Mouse (Mus musculus): ENCODE results near the gene Rcn3. TPM values are rescaled to one million over a fixed set of nuclear protein-coding genes. Genes with fewer than 3 reads are reported as not detected.
"Not testable (repeated sequence)": the region's sequence is repeated elsewhere in the genome, so short reads cannot be mapped to it uniquely, and the experiment has no call there.

The Rcn3 gene
- polyA plus RNA-seq, 1 experiment from 2014 or later, result 302 TPM

GRCm38 (mm10) chr7:45122561-45123185, 30.7 kb upstream of the Rcn3 start:
- Histone ChIP-seq H3K4me1 (peaks cover 36% of the 10 kb centered on the region), H3K9ac (peak overlapping the region; percentile 97), H3K4me3 (peak overlapping the region; percentile 95), H3K4me2 (replicated peaks) (peak overlapping the region; percentile 62), H3K36me3 (peaks cover 69% of the 10 kb centered on the region), H3K27me3 (no peaks in the 10 kb centered on the region), H3K27ac (peak overlapping the region; percentile 82; the same call in 1 of the 2 replicates), H3K9me3 (no peaks in the 10 kb centered on the region)
- no peak for ATAC-seq (ENCODE audit: insufficient number of reproducible peaks, insufficient read depth, low FRiP score, low TSS enrichment)
- 84% methylated on average over 15 of the region's 15 CpGs for WGBS

GRCm38 (mm10) chr7:45121966-45122365, 29.9 kb upstream of the Rcn3 start:
- Histone ChIP-seq H3K9ac (no peak overlapping the region), H3K4me3 (no peak overlapping the region), H3K9me3 (no peaks in the 10 kb centered on the region), H3K27me3 (no peaks in the 10 kb centered on the region), H3K36me3 (peaks cover 64% of the 10 kb centered on the region), H3K4me1 (peaks cover 31% of the 10 kb centered on the region), H3K27ac (peak overlapping the region; percentile 50; the same call in 1 of the 2 replicates), H3K4me2 (replicated peaks) (no peak overlapping the region)
- ATAC-seq (ENCODE audit: insufficient number of reproducible peaks, insufficient read depth, low FRiP score, low TSS enrichment), result no peak

DNA sequence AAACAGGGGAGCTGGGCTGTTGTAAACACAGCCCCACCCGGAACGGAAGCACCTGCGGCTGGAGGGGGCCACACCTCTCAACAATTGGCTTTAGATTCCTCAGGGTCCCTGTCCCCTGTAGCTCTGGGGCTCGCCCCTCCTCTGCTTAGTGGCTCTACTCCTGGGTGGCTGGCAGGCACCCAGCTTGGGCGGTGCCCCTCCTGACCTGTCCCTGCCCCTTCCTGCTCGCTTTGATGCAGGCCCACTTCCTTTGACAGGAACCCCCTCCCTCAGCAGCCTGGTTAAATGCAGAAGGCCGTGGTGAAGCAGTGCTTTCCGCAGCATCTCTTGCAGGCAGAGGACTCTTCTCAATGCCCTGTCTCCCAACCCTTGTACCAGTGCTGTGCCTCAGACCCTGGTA, 29.4 kb upstream of the Rcn3 start:
- no peaks in the 10 kb centered on the region for H3K27me3 ChIP-seq
- ATAC-seq (ENCODE audit: insufficient number of reproducible peaks, insufficient read depth, low FRiP score, low TSS enrichment), result no peak
- no peak overlapping the region for H3K4me2 ChIP-seq (replicated peaks)
- 76% methylated on average over 8 of the region's 8 CpGs for WGBS
- no peaks in the 10 kb centered on the region for H3K9me3 ChIP-seq
- H3K9ac ChIP-seq, result 0 out of 2 replicates have a peak overlapping the region, but pooled peaks have one; percentile 1
- H3K27ac ChIP-seq, result peak overlapping the region; percentile 50; the same call in 1 of the 2 replicates
- H3K36me3 ChIP-seq, result peaks cover 58% of the 10 kb centered on the region
- H3K4me1 ChIP-seq, result peaks cover 26% of the 10 kb centered on the region
- no peak overlapping the region for H3K4me3 ChIP-seq

DNA sequence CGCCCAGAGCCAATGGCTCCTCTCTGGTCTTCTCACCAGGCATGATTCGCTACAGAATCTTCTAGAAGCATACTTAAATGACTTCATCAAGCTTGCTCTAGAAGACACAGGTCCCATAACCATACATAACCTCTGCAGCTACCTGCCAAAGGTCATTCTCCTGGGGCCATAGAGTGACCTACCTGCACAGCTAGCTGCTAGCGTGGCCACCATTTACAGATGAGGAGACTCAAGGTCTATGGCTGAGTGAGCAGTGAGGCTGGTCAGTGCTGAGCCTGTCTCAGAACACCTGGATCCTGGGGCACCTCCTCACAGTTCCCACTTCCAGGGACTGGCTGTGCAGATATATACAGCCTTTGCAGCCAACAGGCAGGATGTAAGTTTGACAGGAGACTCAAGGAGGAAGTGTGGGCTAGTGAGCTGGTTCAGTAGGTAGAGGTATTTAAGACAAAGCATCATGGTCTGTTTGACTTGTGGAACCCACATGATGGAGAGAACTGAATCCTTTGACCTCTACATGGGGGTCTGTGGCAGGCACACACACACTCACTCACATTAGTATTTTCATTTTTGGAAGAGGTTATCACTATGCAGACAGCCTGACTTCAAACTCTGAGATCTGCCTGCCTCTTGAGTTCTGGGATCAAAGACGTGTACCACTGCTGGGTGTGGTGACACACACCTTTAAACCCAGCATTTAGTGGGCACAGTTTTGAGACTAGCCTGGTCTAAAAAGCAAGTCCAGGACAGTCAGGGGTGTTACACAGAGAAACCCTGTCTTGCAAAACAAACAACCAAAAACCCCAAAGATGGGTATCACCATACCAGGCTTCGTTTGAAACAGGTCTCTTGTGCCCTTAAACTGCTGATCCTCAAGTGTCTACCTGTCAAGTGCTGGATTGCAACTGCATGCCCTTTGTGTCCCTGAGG, 28.0 kb upstream of the Rcn3 start:
- Histone ChIP-seq H3K27ac (no peak overlapping the region), H3K4me1 (peaks cover 17% of the 10 kb centered on the region), H3K36me3 (peaks cover 45% of the 10 kb centered on the region), H3K9ac (no peak overlapping the region; the same call in 1 of the 2 replicates), H3K9me3 (no peaks in the 10 kb centered on the region), H3K4me3 (no peak overlapping the region), H3K27me3 (no peaks in the 10 kb centered on the region; the same call in 1 of the 2 replicates), H3K4me2 (replicated peaks) (no peak overlapping the region)
- WGBS, result 84% methylated on average over 5 of the region's 5 CpGs
- no peak for ATAC-seq (ENCODE audit: insufficient number of reproducible peaks, insufficient read depth, low FRiP score, low TSS enrichment)

DNA sequence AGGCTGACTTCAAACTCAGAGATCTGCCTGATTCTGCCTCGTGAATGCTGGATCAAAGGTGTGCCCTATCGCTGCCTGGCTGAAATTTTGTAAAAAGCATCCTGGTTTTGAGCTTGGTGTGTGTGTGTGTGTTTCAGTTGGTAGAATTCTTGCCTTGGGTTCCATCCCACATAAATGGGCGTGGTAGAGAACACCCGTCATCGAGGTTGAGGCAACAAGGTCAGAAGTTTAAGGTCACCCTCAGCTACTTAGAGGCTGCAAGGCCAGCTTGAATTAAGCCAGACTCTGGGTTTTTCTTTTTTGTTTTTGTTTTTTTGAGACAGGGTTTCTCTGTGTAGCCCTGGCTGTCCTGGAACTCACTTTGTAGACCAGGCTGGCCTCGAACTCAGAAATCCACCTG, 26.3 kb upstream of the Rcn3 start:
- Histone ChIP-seq H3K36me3 (peaks cover 45% of the 10 kb centered on the region), H3K4me1 (peaks cover 17% of the 10 kb centered on the region), H3K9ac (no peak overlapping the region), H3K4me2 (replicated peaks) (no peak overlapping the region), H3K27me3 (no peaks in the 10 kb centered on the region; the same call in 1 of the 2 replicates), H3K9me3 (no peaks in the 10 kb centered on the region), H3K4me3 (no peak overlapping the region), H3K27ac (no peak overlapping the region)
- WGBS, result 89% methylated on average over 6 of the region's 6 CpGs
- no peak for ATAC-seq (ENCODE audit: insufficient number of reproducible peaks, insufficient read depth, low FRiP score, low TSS enrichment)

GRCm38 (mm10) chr7:45117566-45117965, 25.5 kb upstream of the Rcn3 start:
- Histone ChIP-seq H3K4me2 (replicated peaks) (no peak overlapping the region), H3K4me3 (no peak overlapping the region), H3K4me1 (peaks cover 10% of the 10 kb centered on the region), H3K27ac (peak overlapping the region; percentile 37; the same call in 1 of the 2 replicates), H3K36me3 (peaks cover 38% of the 10 kb centered on the region), H3K9ac (no peak overlapping the region), H3K9me3 (no peaks in the 10 kb centered on the region), H3K27me3 (no peaks in the 10 kb centered on the region; the same call in 1 of the 2 replicates)
- WGBS, result 85% methylated on average over 8 of the region's 8 CpGs
- no peak for ATAC-seq (ENCODE audit: insufficient number of reproducible peaks, insufficient read depth, low FRiP score, low TSS enrichment)

DNA sequence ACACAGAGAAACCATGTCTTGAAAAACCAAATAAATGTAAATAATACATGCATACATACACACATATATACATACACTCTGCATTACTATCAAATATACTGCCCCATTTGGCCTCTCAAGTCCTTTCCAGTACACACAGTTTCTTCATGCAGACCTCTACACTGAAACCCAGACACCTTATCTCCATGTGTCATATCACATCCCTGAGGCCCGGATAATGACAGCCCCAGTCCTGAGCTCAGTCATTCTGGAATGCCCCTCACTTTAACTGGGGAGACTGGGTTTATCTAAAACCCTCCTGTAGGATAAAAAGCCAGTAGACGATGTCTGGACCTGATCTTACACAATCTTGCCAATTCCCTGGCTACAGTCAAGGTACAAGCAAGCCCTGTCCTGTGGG, 21.5 kb upstream of the Rcn3 start:
- WGBS, result 72% methylated on average over 2 of the region's 2 CpGs
- no peaks in the 10 kb centered on the region for H3K9me3 ChIP-seq
- no peak overlapping the region for H3K9ac ChIP-seq
- no peak overlapping the region for H3K27ac ChIP-seq
- H3K27me3 ChIP-seq, result no peaks in the 10 kb centered on the region; the same call in 1 of the 2 replicates
- no peak overlapping the region for H3K4me3 ChIP-seq
- no peaks in the 10 kb centered on the region for H3K4me1 ChIP-seq
- no peak for ATAC-seq (ENCODE audit: insufficient number of reproducible peaks, insufficient read depth, low FRiP score, low TSS enrichment)
- H3K4me2 ChIP-seq (replicated peaks), result no peak overlapping the region
- H3K36me3 ChIP-seq, result no peaks in the 10 kb centered on the region

- no peaks in the 10 kb centered on the region for H3K4me1 ChIP-seq
- no peak overlapping the region for H3K4me2 ChIP-seq (replicated peaks)
- H3K9ac ChIP-seq, result no peak overlapping the region
- H3K27me3 ChIP-seq, result no peaks in the 10 kb centered on the region; the same call in 1 of the 2 replicates
- H3K9me3 ChIP-seq, result no peaks in the 10 kb centered on the region
- ATAC-seq (ENCODE audit: insufficient number of reproducible peaks, insufficient read depth, low FRiP score, low TSS enrichment), result no peak
- 69% methylated on average over 3 of the region's 3 CpGs for WGBS
- no peaks in the 10 kb centered on the region for H3K36me3 ChIP-seq
- no peak overlapping the region for H3K27ac ChIP-seq
- no peak overlapping the region for H3K4me3 ChIP-seq
These were observed 20.5 kb upstream of the Rcn3 start for GRCm38 (mm10) chr7:45112529-45112928.

- Histone ChIP-seq H3K4me2 (replicated peaks) (no peak overlapping the region), H3K36me3 (no peaks in the 10 kb centered on the region), H3K4me3 (no peak overlapping the region), H3K9ac (no peak overlapping the region), H3K9me3 (no peaks in the 10 kb centered on the region), H3K27ac (no peak overlapping the region), H3K27me3 (no peaks in the 10 kb centered on the region; the same call in 1 of the 2 replicates), H3K4me1 (no peaks in the 10 kb centered on the region)
- ATAC-seq (ENCODE audit: insufficient number of reproducible peaks, insufficient read depth, low FRiP score, low TSS enrichment), result no peak
- WGBS, result 54% methylated on average over 2 of the region's 2 CpGs
These were observed 19.9 kb upstream of the Rcn3 start for GRCm38 (mm10) chr7:45111940-45112339.

GRCm38 (mm10) chr7:45110089-45110488, 18.1 kb upstream of the Rcn3 start:
- H3K4me3 ChIP-seq; H3K36me3 ChIP-seq; H3K27me3 ChIP-seq; H3K9ac ChIP-seq; ATAC-seq (ENCODE audit: insufficient number of reproducible peaks, insufficient read depth, low FRiP score, low TSS enrichment); H3K4me2 ChIP-seq (replicated peaks); H3K9me3 ChIP-seq; H3K27ac ChIP-seq; H3K4me1 ChIP-seq: not testable (repeated sequence)
- 94% methylated on average over 4 of the region's 4 CpGs for WGBS

- Histone ChIP-seq H3K27me3 (no peaks in the 10 kb centered on the region), H3K27ac (no peak overlapping the region), H3K4me3 (no peak overlapping the region), H3K9ac (no peak overlapping the region), H3K36me3 (no peaks in the 10 kb centered on the region), H3K4me2 (replicated peaks) (no peak overlapping the region), H3K4me1 (peaks cover 21% of the 10 kb centered on the region), H3K9me3 (no peaks in the 10 kb centered on the region)
- ATAC-seq (ENCODE audit: insufficient number of reproducible peaks, insufficient read depth, low FRiP score, low TSS enrichment), result no peak
- 62% methylated on average over 5 of the region's 5 CpGs for WGBS
These were observed 15.1 kb upstream of the Rcn3 start for GRCm38 (mm10) chr7:45107052-45107645.
